Mouse (Mus musculus): ENCODE data around the gene Anln. TPM values are rescaled to one million over a fixed set of nuclear protein-coding genes. Genes with fewer than 3 reads are reported as not detected.
"Not testable (repeated sequence)": the region's sequence is repeated elsewhere in the genome, so short reads cannot be mapped to it uniquely, and the experiment has no call there.

The Anln gene
- total RNA-seq, 2 experiments from 2014 or later: 6.4 to 7.3 TPM

GRCm38 (mm10) chr9:22405414-22405813, 16.4 kb upstream of the Anln start:
- no peak for DNase-seq (ENCODE audit: low spot score in 2 of 2)
- intact Hi-C loops (cut with DNase I): no loop called here

GRCm38 (mm10) chr9:22403501-22403900, 14.5 kb upstream of the Anln start:
- DNase-seq (ENCODE audit: low spot score in 2 of 2); intact Hi-C loops (cut with DNase I): not testable (repeated sequence)

GRCm38 (mm10) chr9:22402976-22403375, 14.0 kb upstream of the Anln start:
- intact Hi-C loops (cut with DNase I): no loop called here
- no peak for DNase-seq (ENCODE audit: low spot score in 2 of 2)

- DNase-seq (ENCODE audit: low spot score in 2 of 2): no peak
- intact Hi-C loops (cut with DNase I): no loop called here
Measured at GRCm38 (mm10) chr9:22402001-22402400, 13.0 kb upstream of the Anln start.

GRCm38 (mm10) chr9:22399021-22399420, 10.0 kb upstream of the Anln start:
- DNase-seq (ENCODE audit: low spot score in 2 of 2): peak in 1 of 2 experiments; percentile 31
- intact Hi-C loops (cut with DNase I): no loop called here

- intact Hi-C loops (cut with DNase I): no loop called here
- no peak for DNase-seq (ENCODE audit: low spot score in 2 of 2)
Measured at GRCm38 (mm10) chr9:22394725-22395124, 5.7 kb upstream of the Anln start.

- DNase-seq (ENCODE audit: low spot score in 2 of 2): no peak
- intact Hi-C loops (cut with DNase I): no loop called here
Measured at GRCm38 (mm10) chr9:22390390-22390789, 1.4 kb upstream of the Anln start.

- intact Hi-C loops (cut with DNase I): loop anchor here (5.0 kb wide), 1 partner anchor 162 kb away; the partner anchor contains the start of gene Zfp809
- no peak for DNase-seq (ENCODE audit: low spot score in 2 of 2)
Measured at GRCm38 (mm10) chr9:22389736-22390245, 803 bp upstream of the Anln start.

GRCm38 (mm10) chr9:22388401-22388980, 497 bp downstream of the Anln start:
- no peak for DNase-seq (ENCODE audit: low spot score in 2 of 2)
- intact Hi-C loops (cut with DNase I): loop anchor here (5.0 kb wide), 1 partner anchor 161 kb away; the partner anchor contains the start of gene Zfp809

GRCm38 (mm10) chr9:22387901-22388300, 1.1 kb downstream of the Anln start:
- intact Hi-C loops (cut with DNase I): loop anchor here (5.0 kb wide), 1 partner anchor 161 kb away; the partner anchor contains the start of gene Zfp809
- no peak for DNase-seq (ENCODE audit: low spot score in 2 of 2)

GRCm38 (mm10) chr9:22385890-22386289, 3.1 kb downstream of the Anln start:
- DNase-seq (ENCODE audit: low spot score in 2 of 2): no peak
- intact Hi-C loops (cut with DNase I): loop anchor here (5.0 kb wide), 1 partner anchor 159 kb away; the partner anchor contains the start of gene Zfp809

GRCm38 (mm10) chr9:22376086-22376485, 12.9 kb downstream of the Anln start:
- intact Hi-C loops (cut with DNase I): no loop called here
- peak; percentile 16 to 32 for DNase-seq (ENCODE audit: low spot score in 2 of 2)

GRCm38 (mm10) chr9:22372760-22373159, 16.2 kb downstream of the Anln start:
- DNase-seq (ENCODE audit: low spot score in 2 of 2): no peak
- intact Hi-C loops (cut with DNase I): no loop called here

GRCm38 (mm10) chr9:22368030-22368429, 21.0 kb downstream of the Anln start:
- peak in 1 of 2 experiments; percentile 13 for DNase-seq (ENCODE audit: low spot score in 2 of 2)
- intact Hi-C loops (cut with DNase I): no loop called here

GRCm38 (mm10) chr9:22366621-22367020, 22.4 kb downstream of the Anln start:
- DNase-seq (ENCODE audit: low spot score in 2 of 2): no peak
- intact Hi-C loops (cut with DNase I): no loop called here

- intact Hi-C loops (cut with DNase I): no loop called here
Measured at GRCm38 (mm10) chr9:22366221-22366620, 22.8 kb downstream of the Anln start.

GRCm38 (mm10) chr9:22360916-22361315, 28.1 kb downstream of the Anln start:
- DNase-seq (ENCODE audit: low spot score in 2 of 2): no peak
- intact Hi-C loops (cut with DNase I): no loop called here

More at GRCm38 (mm10) chr9:22366221-22366620, 22.8 kb downstream of the Anln start:
- no peak for DNase-seq (ENCODE audit: low spot score in 2 of 2)

- DNase-seq (ENCODE audit: low spot score in 2 of 2): no peak
- intact Hi-C loops (cut with DNase I): no loop called here
Measured at GRCm38 (mm10) chr9:22355919-22356318, 33.1 kb downstream of the Anln start.

GRCm38 (mm10) chr9:22353901-22354300, 35.1 kb downstream of the Anln start:
- intact Hi-C loops (cut with DNase I): no loop called here

GRCm38 (mm10) chr9:22353465-22353864, 35.5 kb downstream of the Anln start:
- DNase-seq (ENCODE audit: low spot score in 2 of 2): no peak
- intact Hi-C loops (cut with DNase I): no loop called here

More at GRCm38 (mm10) chr9:22353901-22354300, 35.1 kb downstream of the Anln start:
- no peak for DNase-seq (ENCODE audit: low spot score in 2 of 2)

- intact Hi-C loops (cut with DNase I): no loop called here
Measured at GRCm38 (mm10) chr9:22340331-22340730, 48.7 kb downstream of the Anln start.

More at GRCm38 (mm10) chr9:22340331-22340730, 48.7 kb downstream of the Anln start:
- DNase-seq (ENCODE audit: low spot score in 2 of 2): no peak

All from left cerebral cortex, postnatal 25 days (tissue).